Comparison of ENCODE assay signal across 7 mouse cellular contexts in genomic region chr1:74035912-74036489, GRCm38 (mm10).
DNase-seq lines count a peak whose midpoint lies in the region; ATAC-seq and TF ChIP-seq lines count a peak whose summit lies in the region.

No protein-coding gene starts in this region.

- TF ChIP-seq EP300 in stomach, postnatal 0 days (optimal IDR thresholded peaks at IDR 0.05), result no peak

- peak overlapping the region; percentile 60 for H3K4me2 ChIP-seq in neural tube, embryonic 12.5 days (replicated peaks)
- H3K4me2 ChIP-seq in hindbrain, embryonic 16.5 days (ENCODE audit: low read length), result 0 out of 2 replicates have a peak overlapping the region, but pooled peaks have one; percentile 7
- H3K4me2 ChIP-seq in limb, embryonic 12.5 days, result peak overlapping the region; percentile 65
- H3K4me2 ChIP-seq in stomach, postnatal 0 days (replicated peaks; ENCODE audit: low read depth), result peak overlapping the region; percentile 65

- H3K9me3 ChIP-seq in neural tube, embryonic 12.5 days, result no peaks in the 10 kb centered on the region
- H3K9me3 ChIP-seq in hindbrain, embryonic 16.5 days (ENCODE audit: control insufficient read depth, low read length), result no peaks in the 10 kb centered on the region
- H3K9me3 ChIP-seq in limb, embryonic 12.5 days, result no peaks in the 10 kb centered on the region
- H3K9me3 ChIP-seq in stomach, postnatal 0 days (ENCODE audit: control insufficient read depth, low read length), result no peaks in the 10 kb centered on the region

- peaks cover 17% of the 10 kb centered on the region for H3K27me3 ChIP-seq in neural tube, embryonic 12.5 days (replicated peaks)
- peaks cover 7% of the 10 kb centered on the region for H3K27me3 ChIP-seq in hindbrain, embryonic 16.5 days (replicated peaks; ENCODE audit: control insufficient read depth, insufficient read depth, low read length)
- H3K27me3 ChIP-seq in limb, embryonic 12.5 days, result no peaks in the 10 kb centered on the region
- H3K27me3 ChIP-seq in stomach, postnatal 0 days (ENCODE audit: control insufficient read depth, insufficient read depth, low read length), result no peaks in the 10 kb centered on the region

- H3K4me3 ChIP-seq in neural tube, embryonic 12.5 days, result no peak overlapping the region
- H3K4me3 ChIP-seq in hindbrain, embryonic 16.5 days (ENCODE audit: low read length), result peak overlapping the region; percentile 43
- H3K4me3 ChIP-seq in limb, embryonic 12.5 days (replicated peaks), result peak overlapping the region; percentile 46
- H3K4me3 ChIP-seq in stomach, postnatal 0 days (ENCODE audit: low read depth, low read length), result peak overlapping the region; percentile 58

- H3K4me1 ChIP-seq in neural tube, embryonic 12.5 days, result peaks cover 27% of the 10 kb centered on the region
- H3K4me1 ChIP-seq in hindbrain, embryonic 16.5 days (ENCODE audit: control insufficient read depth, insufficient read depth, low read depth, low read length), result peaks cover 17% of the 10 kb centered on the region
- peaks cover 92% of the 10 kb centered on the region for H3K4me1 ChIP-seq in limb, embryonic 12.5 days (replicated peaks)
- peaks cover 15% of the 10 kb centered on the region for H3K4me1 ChIP-seq in stomach, postnatal 0 days (replicated peaks; ENCODE audit: control insufficient read depth, insufficient read depth)

- no peak overlapping the region for H3K27ac ChIP-seq in neural tube, embryonic 12.5 days
- H3K27ac ChIP-seq in hindbrain, embryonic 16.5 days (ENCODE audit: low read depth, low read length), result no peak overlapping the region
- H3K27ac ChIP-seq in limb, embryonic 12.5 days, result peak overlapping the region; percentile 73
- peak overlapping the region; percentile 81 for H3K27ac ChIP-seq in stomach, postnatal 0 days (replicated peaks)

- WGBS in neural tube, embryonic 12.5 days, result 50% methylated on average over 3 of the region's 3 CpGs
- 70% methylated on average over 3 of the region's 3 CpGs for WGBS in hindbrain, embryonic 16.5 days
- WGBS in limb, embryonic 12.5 days, result 41% methylated on average over 3 of the region's 3 CpGs
- 45% methylated on average over 3 of the region's 3 CpGs for WGBS in stomach, postnatal 0 days

- no peak for ATAC-seq in neural tube, embryonic 12.5 days (ENCODE audit: low FRiP score, low read depth)
- no peak for ATAC-seq in hindbrain, embryonic 16.5 days
- no peak for ATAC-seq in limb, embryonic 12.5 days (ENCODE audit: insufficient number of reproducible peaks, insufficient read depth, low FRiP score, low TSS enrichment, low read depth)
- no peak for ATAC-seq in stomach, postnatal 0 days (ENCODE audit: low FRiP score, low TSS enrichment)
- no peak for ATAC-seq in activated CD4-positive, CD25-positive, alpha-beta regulatory T cell, adult 4 months

- no peak overlapping the region for H3K9ac ChIP-seq in neural tube, embryonic 12.5 days
- no peak overlapping the region for H3K9ac ChIP-seq in hindbrain, embryonic 16.5 days (ENCODE audit: low read depth, low read length)
- peak overlapping the region; percentile 55 for H3K9ac ChIP-seq in limb, embryonic 12.5 days (replicated peaks)
- H3K9ac ChIP-seq in stomach, postnatal 0 days (ENCODE audit: low read length), result peak overlapping the region; percentile 71

- DNase-seq in neural tube, embryonic 10.5 days (ENCODE audit: extremely low spot score, low spot score), result no peak
- no peak for DNase-seq in stomach, postnatal 0 days (ENCODE audit: low spot score)
- DNase-seq in thymus, postnatal 4 days, result no peak

- no peak for TF ChIP-seq CTCF in stomach, postnatal 0 days (IDR thresholded peaks at IDR 0.05; ENCODE audit: low read depth)

- no peaks in the 10 kb centered on the region for H3K36me3 ChIP-seq in neural tube, embryonic 12.5 days
- H3K36me3 ChIP-seq in hindbrain, embryonic 16.5 days (ENCODE audit: control insufficient read depth, insufficient read depth, low read length), result no peaks in the 10 kb centered on the region
- no peaks in the 10 kb centered on the region; the same call in 1 of the 2 replicates for H3K36me3 ChIP-seq in limb, embryonic 12.5 days
- no peaks in the 10 kb centered on the region for H3K36me3 ChIP-seq in stomach, postnatal 0 days (ENCODE audit: control insufficient read depth, insufficient read depth, low read length)

Comparison
In these comparisons a context has a peak if more than half of its experiments do, and no peak if none do; other contexts are left out.
1. H3K27ac ChIP-seq: peak in limb, embryonic 12.5 days (single experiment) and stomach, postnatal 0 days (single experiment); none in neural tube, embryonic 12.5 days (single experiment) and hindbrain, embryonic 16.5 days (single experiment).
2. H3K4me2 ChIP-seq: peak in every context shown above with its lines; median percentile 65 in limb, embryonic 12.5 days; 65 in stomach, postnatal 0 days; 60 in neural tube, embryonic 12.5 days; 7 in hindbrain, embryonic 16.5 days.
3. H3K9ac ChIP-seq: peak in limb, embryonic 12.5 days (single experiment) and stomach, postnatal 0 days (single experiment); none in neural tube, embryonic 12.5 days (single experiment) and hindbrain, embryonic 16.5 days (single experiment).